Mouse (Mus musculus) liver, embryonic 16.5 days (tissue): ENCODE measurements around the gene Pdha1. TPM values are rescaled to one million over a fixed set of nuclear protein-coding genes. Genes with fewer than 3 reads are reported as not detected.

Experiments used
- ATAC-seq: fragments of 200-750 bp; cut with Nextera tagmentation; 2 replicates; pipeline ENCODE4 v1.8.0; 2017; ENCODE audit warnings: low read depth, mild to moderate bottlenecking, moderate number of reproducible peaks, moderate library complexity
- H3K27ac ChIP-seq: fragments of 300-500 bp; sonication (generic); 2 replicates; pipeline ENCODE4 v1.5.1; 2014; ENCODE audit warnings: mild to moderate bottlenecking, low read length
- H3K27me3 ChIP-seq: fragments of 300-500 bp; sonication (generic); 2 replicates; pipeline ENCODE4 v1.6.1; 2014; ENCODE audit warnings: low read depth, low read length, mixed read lengths; ENCODE audit not compliant: control insufficient read depth, insufficient read depth
- H3K36me3 ChIP-seq: fragments of 300-500 bp; sonication (generic); 2 replicates; pipeline ENCODE4 v1.6.1; 2014; ENCODE audit warnings: mild to moderate bottlenecking; ENCODE audit not compliant: control insufficient read depth, insufficient read depth
- H3K4me1 ChIP-seq: fragments of 300-500 bp; sonication (generic); 2 replicates; pipeline ENCODE4 v1.6.1; 2014; ENCODE audit warnings: low read depth, low read length, mixed read lengths; ENCODE audit not compliant: control insufficient read depth
- H3K4me2 ChIP-seq: fragments of 300-500 bp; sonication (generic); 2 replicates; pipeline ENCODE4 v1.6.1; 2014; ENCODE audit warnings: low read depth, low read length, mixed read lengths
- H3K4me3 ChIP-seq: fragments of 300-500 bp; sonication (generic); 2 replicates; pipeline ENCODE4 v1.5.1; 2014; ENCODE audit warnings: low read depth, mild to moderate bottlenecking, low read length
- H3K9ac ChIP-seq: fragments of 300-500 bp; sonication (generic); 2 replicates; pipeline ENCODE4 v1.6.1; 2014; ENCODE audit warnings: low read depth, low read length
- H3K9me3 ChIP-seq: fragments of 300-500 bp; sonication (generic); replicated peaks from 2 replicates; pipeline ENCODE4 v1.6.1; 2016; ENCODE audit warnings: low read length; ENCODE audit not compliant: control insufficient read depth
- WGBS: fragments of 180-500 bp; shearing (Covaris S2); extraction: QIAGEN DNeasy Blood & Tissue Kit; methylation state at CpG from one replicate; pipeline ENCODE4 v1.1.7; 2014; ENCODE audit not compliant: insufficient replicate concordance; 5-methylcytosine and 5-hydroxymethylcytosine counted together
- polyA plus RNA-seq: library from polyadenylated mRNA; unstranded; fragments of >200 nt; fragmentation: Nextera tagmentation; extraction: Ambion mirVana; gene quantifications from 2 replicates; pipeline ENCODE4 v1.2.1, GENCODE M21; 2015

Pdha1 gene
- 42.8 and 45.2 TPM in 2 replicates for polyA plus RNA-seq

GRCm38 (mm10) chrX:160137861-160138717 lies at the start of gene Pdha1:
Gene Pdha1, minus strand, starts transcription at chrX:160138413.
- no peaks in the 10 kb centered on the region for H3K9me3 ChIP-seq
- no peaks in the 10 kb centered on the region for H3K27me3 ChIP-seq
- peaks cover 5% of the 10 kb centered on the region for H3K4me1 ChIP-seq
- H3K36me3 ChIP-seq = no peaks in the 10 kb centered on the region
- H3K4me3 ChIP-seq = peak within 1 kb of the TSS; percentile 75
- peak within 1 kb of the TSS; percentile 86 for H3K27ac ChIP-seq
- ATAC-seq = peak; percentile 95
- H3K4me2 ChIP-seq = peak within 1 kb of the TSS; percentile 66
- peak within 1 kb of the TSS; percentile 72 for H3K9ac ChIP-seq
- 17% methylated on average over 48 of the region's 67 CpGs for WGBS

- ATAC-seq = no peak
- Histone ChIP-seq H3K9ac (no peak overlapping the region), H3K27me3 (no peaks in the 10 kb centered on the region; the same call in 1 of the 2 replicates), H3K27ac (no peak overlapping the region), H3K4me3 (no peak overlapping the region), H3K4me1 (no peaks in the 10 kb centered on the region), H3K9me3 (no peaks in the 10 kb centered on the region), H3K36me3 (no peaks in the 10 kb centered on the region), H3K4me2 (no peak overlapping the region)
- 47% methylated on average over 3 of the region's 3 CpGs for WGBS
Observed at GRCm38 (mm10) chrX:160179032-160179431, 40.8 kb upstream of the Pdha1 start.

- Histone ChIP-seq H3K9ac (no peak overlapping the region), H3K4me1 (no peaks in the 10 kb centered on the region), H3K9me3 (no peaks in the 10 kb centered on the region), H3K4me3 (no peak overlapping the region), H3K27me3 (no peaks in the 10 kb centered on the region), H3K36me3 (no peaks in the 10 kb centered on the region), H3K27ac (no peak overlapping the region), H3K4me2 (no peak overlapping the region)
- 9% methylated on average over 2 of the region's 3 CpGs for WGBS
- ATAC-seq = no peak
Observed at GRCm38 (mm10) chrX:160170150-160170549, 31.9 kb upstream of the Pdha1 start.

- no peak for ATAC-seq
- Histone ChIP-seq H3K27ac (no peak overlapping the region), H3K4me2 (no peak overlapping the region), H3K4me1 (no peaks in the 10 kb centered on the region), H3K4me3 (no peak overlapping the region), H3K9ac (no peak overlapping the region), H3K9me3 (no peaks in the 10 kb centered on the region), H3K27me3 (no peaks in the 10 kb centered on the region), H3K36me3 (no peaks in the 10 kb centered on the region)
- WGBS = 40% methylated on average over 6 of the region's 6 CpGs
Observed at GRCm38 (mm10) chrX:160166246-160166985, 28.2 kb upstream of the Pdha1 start.

- Histone ChIP-seq H3K27me3 (no peaks in the 10 kb centered on the region), H3K4me3 (no peak overlapping the region), H3K27ac (no peak overlapping the region), H3K4me1 (no peaks in the 10 kb centered on the region), H3K9me3 (no peaks in the 10 kb centered on the region), H3K4me2 (no peak overlapping the region), H3K9ac (no peak overlapping the region), H3K36me3 (no peaks in the 10 kb centered on the region)
- 63% methylated on average over 3 of the region's 3 CpGs for WGBS
- no peak for ATAC-seq
Observed at GRCm38 (mm10) chrX:160164259-160164658, 26.0 kb upstream of the Pdha1 start.

GRCm38 (mm10) chrX:160153147-160153815 lies 15.1 kb upstream of the Pdha1 start:
- no peak for ATAC-seq
- no peaks in the 10 kb centered on the region for H3K27me3 ChIP-seq
- H3K36me3 ChIP-seq = no peaks in the 10 kb centered on the region
- no peaks in the 10 kb centered on the region for H3K4me1 ChIP-seq
- 43% methylated on average over 4 of the region's 4 CpGs for WGBS
- no peak overlapping the region for H3K4me3 ChIP-seq
- H3K27ac ChIP-seq = no peak overlapping the region
- no peaks in the 10 kb centered on the region for H3K9me3 ChIP-seq
- H3K9ac ChIP-seq = no peak overlapping the region
- H3K4me2 ChIP-seq = no peak overlapping the region

GRCm38 (mm10) chrX:160148859-160149258 lies 10.6 kb upstream of the Pdha1 start:
- H3K9me3 ChIP-seq = no peaks in the 10 kb centered on the region
- H3K4me1 ChIP-seq = no peaks in the 10 kb centered on the region
- H3K36me3 ChIP-seq = no peaks in the 10 kb centered on the region
- H3K27me3 ChIP-seq = no peaks in the 10 kb centered on the region
- 65% methylated on average over 3 of the region's 3 CpGs for WGBS
- no peak overlapping the region for H3K4me2 ChIP-seq
- no peak overlapping the region for H3K4me3 ChIP-seq
- ATAC-seq = no peak
- H3K9ac ChIP-seq = no peak overlapping the region
- no peak overlapping the region for H3K27ac ChIP-seq

GRCm38 (mm10) chrX:160147406-160147805 lies 9.2 kb upstream of the Pdha1 start:
- Histone ChIP-seq H3K27ac (no peak overlapping the region), H3K27me3 (no peaks in the 10 kb centered on the region), H3K36me3 (no peaks in the 10 kb centered on the region), H3K4me2 (no peak overlapping the region), H3K4me1 (no peaks in the 10 kb centered on the region), H3K9me3 (no peaks in the 10 kb centered on the region), H3K4me3 (no peak overlapping the region), H3K9ac (no peak overlapping the region)
- no peak for ATAC-seq
- 54% methylated on average over 3 of the region's 3 CpGs for WGBS
